Mouse (Mus musculus) cerebellum, adult 9-11 months (tissue): Measurements from ENCODE around the gene Gm47985.
"Not testable (repeated sequence)": the region's sequence is repeated elsewhere in the genome, so short reads cannot be mapped to it uniquely, and the experiment has no call there.

Source experiments
- DNase-seq: peaks from one replicate; pipeline ENCODE4 v3.0.0; 2022

The Gm47985 gene

GRCm38 (mm10) chr1:151177937-151178271 is 4.4 kb upstream of the Gm47985 start:
- no peak for DNase-seq

DNA sequence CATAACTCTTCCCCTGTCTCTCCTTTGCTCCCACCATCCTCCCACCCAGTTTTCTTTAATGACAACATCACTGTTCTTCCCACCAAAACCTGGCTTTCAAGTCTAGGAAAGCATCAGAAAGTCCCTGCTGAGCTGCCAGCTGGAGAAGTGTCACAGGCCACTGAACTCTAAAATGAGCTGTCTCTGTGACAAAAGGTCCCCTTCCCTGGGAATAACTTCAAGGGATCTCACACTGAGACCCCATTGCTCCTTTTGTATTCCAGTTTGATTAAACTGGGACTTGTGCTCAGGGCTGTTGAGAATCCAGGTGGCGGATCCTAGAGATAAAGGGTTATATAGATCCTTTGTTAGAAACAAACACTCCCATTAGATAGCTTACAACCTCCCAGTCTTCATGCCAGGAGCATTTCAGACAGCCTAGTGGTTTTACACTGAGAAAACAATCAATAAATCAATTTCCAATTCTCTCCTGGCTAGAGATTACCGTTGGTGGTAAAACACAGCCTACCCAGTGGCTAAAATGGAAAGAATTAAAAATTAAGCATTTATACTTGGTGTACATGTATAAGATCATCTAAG is 3.7 kb upstream of the Gm47985 start:
- DNase-seq, result no peak

GRCm38 (mm10) chr1:151180167-151180566 is 2.2 kb upstream of the Gm47985 start:
- DNase-seq, result no peak

DNA sequence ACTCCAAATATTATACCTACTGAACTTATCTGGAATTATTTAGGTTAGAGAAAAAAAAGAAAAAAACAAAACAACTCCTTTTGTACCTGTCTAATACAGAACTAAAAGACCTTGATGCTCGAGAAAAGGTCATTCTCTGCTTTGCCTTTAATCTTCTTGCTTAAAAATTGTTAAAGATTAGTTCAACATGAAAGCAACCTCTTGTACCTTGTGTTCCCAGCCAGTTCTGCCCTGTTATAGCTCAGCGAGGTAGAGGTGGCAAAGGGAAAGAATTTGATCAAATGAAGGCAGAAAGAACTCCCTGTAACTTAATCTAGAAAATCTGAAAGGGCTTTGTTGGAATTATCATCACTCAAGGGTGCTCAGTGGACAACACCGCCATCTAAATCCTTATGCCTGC is 3.8 kb downstream of the Gm47985 start:
- DNase-seq, result not testable (repeated sequence)

DNA sequence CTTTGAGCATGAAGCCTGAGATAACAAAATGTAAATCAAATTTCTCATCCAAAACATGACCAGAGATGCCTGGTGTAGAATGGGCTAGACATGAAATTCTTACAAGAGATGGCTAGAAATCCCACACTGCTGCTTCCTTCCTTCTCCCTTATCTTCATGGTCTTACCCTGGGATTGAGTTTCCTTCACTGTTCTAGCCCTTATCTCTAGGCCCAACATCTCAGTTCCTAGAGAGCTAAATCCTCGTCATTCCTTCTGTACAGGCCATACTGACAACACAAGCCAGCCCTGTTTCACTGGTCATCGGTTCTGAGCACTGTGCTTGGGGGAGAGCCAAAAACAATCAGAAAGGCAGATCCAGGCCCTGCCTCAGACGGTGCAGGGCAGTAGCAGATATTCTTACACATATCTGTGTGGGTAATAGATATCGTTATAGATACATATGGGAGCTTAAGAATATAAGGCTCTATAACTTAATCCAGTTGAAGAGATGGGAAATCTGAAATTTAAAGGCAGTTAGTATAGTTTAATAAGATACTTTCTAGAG is 4.6 kb downstream of the Gm47985 start:
- not testable (repeated sequence) for DNase-seq

- no peak for DNase-seq
Measured at GRCm38 (mm10) chr1:151188469-151188868, 6.1 kb downstream of the Gm47985 start.

- not testable (repeated sequence) for DNase-seq
Measured at GRCm38 (mm10) chr1:151192075-151192474, 9.7 kb downstream of the Gm47985 start, which contains the start of gene Gm8947. Gene Gm8947 (plus strand): TSS chr1:151192376.

GRCm38 (mm10) chr1:151192739-151193138 is 10.4 kb downstream of the Gm47985 start:
- DNase-seq, result not testable (repeated sequence)

DNA sequence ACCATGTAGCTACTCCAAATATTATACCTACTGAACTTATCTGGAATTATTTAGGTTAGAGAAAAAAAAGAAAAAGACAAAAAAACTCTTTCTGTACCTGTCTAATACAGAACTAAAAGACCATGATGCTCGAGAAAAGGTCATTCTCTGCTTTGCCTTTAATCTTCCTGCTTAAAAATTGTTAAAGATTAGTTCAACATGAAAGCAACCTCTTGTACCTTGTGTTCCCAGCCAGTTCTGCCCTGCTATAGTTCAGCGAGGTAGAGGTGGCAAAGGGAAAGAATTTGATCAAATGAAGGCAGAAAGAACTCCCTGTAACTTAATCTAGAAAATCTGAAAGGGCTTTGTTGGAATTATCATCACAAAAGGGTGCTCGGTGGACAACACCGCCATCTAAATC is 13.6 kb downstream of the Gm47985 start:
- DNase-seq, result not testable (repeated sequence)

DNA sequence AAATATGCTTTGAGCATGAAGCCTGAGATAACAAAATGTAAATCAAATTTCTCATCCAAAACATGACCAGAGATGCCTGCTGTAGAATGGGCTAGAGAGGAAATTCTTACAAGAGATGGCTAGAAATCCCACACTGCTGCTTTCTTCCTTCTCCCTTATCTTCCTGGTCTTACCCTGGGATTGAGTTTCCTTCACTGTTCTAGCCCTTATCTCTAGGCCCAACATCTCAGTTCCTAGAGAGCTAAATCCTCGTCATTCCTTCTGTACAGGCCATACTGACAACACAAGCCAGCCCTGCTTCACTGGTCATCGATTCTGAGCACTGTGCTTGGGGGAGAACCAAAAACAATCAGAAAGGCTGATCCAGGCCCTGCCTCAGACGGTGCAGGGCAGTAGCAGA is 14.4 kb downstream of the Gm47985 start:
- DNase-seq, result not testable (repeated sequence)

GRCm38 (mm10) chr1:151198120-151198519 is 15.8 kb downstream of the Gm47985 start, which contains the start of gene Gm47995:
Gene Gm47995 (plus strand): TSS chr1:151198448.
- not testable (repeated sequence) for DNase-seq

- not testable (repeated sequence) for DNase-seq
Measured at GRCm38 (mm10) chr1:151200620-151201019, 18.3 kb downstream of the Gm47985 start.

GRCm38 (mm10) chr1:151202771-151203170 is 20.4 kb downstream of the Gm47985 start:
- not testable (repeated sequence) for DNase-seq

DNA sequence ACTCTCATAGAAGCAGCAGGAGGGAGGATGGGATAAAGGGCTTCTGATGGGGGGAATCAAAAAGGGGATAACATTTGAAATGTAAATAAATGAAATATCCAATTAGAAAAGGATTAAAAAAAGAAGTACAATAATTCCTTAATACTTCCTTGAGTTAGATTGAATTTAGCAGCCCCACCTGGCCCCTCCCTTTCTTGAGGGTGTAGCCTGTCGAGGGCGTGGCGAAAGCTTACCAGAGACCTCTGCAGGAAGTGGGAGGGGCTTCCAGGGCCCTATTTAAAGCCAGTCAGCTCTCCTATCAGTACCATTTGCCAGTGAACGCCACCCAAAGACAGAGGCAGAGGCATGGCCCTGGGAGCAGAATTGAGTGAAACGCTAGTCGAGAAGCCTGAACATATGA is 21.5 kb downstream of the Gm47985 start, which contains the start of gene 3110040M04Rik:
Gene 3110040M04Rik (plus strand): TSS at position 304 of the 400 bp plus-strand sequence.
- DNase-seq, result not testable (repeated sequence)

DNA sequence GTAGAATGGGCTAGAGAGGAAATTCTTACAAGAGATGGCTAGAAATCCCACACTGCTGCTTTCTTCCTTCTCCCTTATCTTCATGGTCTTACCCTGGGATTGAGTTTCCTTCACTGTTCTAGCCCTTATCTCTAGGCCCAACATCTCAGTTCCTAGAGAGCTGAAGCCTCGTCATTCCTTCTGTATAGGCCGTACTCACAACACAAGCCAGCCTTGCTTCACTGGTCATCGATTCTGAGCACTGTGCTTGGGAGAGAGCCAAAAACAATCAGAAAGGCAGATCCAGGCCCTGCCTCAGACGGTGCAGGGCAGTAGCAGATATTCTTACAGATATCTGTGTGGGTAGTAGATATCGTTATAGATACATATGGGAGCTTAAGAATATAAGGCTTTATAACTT is 26.2 kb downstream of the Gm47985 start:
- not testable (repeated sequence) for DNase-seq

GRCm38 (mm10) chr1:151208944-151209343 is 26.6 kb downstream of the Gm47985 start:
- DNase-seq, result not testable (repeated sequence)

- not testable (repeated sequence) for DNase-seq
Measured at GRCm38 (mm10) chr1:151209824-151210355, 27.6 kb downstream of the Gm47985 start, which contains the start of gene Gm47996. Gene Gm47996 (plus strand): TSS chr1:151210131.

DNA sequence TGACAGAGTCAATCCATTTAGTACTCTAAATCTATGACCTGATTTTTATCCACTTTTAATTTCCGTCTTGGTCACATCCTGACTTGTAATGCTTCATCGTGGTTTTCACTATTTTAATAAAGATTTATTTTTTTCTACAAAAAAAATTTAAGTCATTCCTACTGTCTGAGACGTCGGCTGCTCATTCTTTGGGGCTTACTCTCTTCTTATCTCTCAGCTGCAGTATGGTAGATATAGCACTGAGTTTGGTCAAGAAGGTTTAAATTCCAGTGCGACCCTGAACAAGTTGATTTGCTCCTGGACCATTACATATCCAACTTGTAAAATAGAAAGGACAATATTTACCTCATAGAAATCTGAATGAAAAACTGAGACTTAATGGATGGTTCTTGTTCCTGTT is 29.3 kb downstream of the Gm47985 start:
- DNase-seq, result not testable (repeated sequence)

DNA sequence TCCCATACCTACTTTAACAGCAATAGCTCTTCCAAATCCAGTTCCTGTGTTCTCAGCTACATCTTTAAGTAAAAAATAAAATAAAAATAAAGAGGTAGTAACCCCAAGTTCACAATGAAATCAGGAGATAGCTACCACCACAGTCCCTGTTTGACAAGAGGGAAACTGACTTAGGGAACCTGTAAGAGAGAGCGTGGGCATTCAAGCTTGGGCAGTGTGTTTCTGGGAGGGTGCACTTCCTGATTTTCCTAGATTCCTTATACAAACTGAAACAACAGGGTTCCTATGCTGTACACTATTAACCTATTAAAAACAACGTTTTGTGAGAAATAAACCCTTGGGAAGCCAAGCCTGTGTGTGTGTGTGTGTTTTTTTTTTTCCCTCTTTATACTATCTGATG is 32.5 kb downstream of the Gm47985 start:
- DNase-seq, result no peak

DNA sequence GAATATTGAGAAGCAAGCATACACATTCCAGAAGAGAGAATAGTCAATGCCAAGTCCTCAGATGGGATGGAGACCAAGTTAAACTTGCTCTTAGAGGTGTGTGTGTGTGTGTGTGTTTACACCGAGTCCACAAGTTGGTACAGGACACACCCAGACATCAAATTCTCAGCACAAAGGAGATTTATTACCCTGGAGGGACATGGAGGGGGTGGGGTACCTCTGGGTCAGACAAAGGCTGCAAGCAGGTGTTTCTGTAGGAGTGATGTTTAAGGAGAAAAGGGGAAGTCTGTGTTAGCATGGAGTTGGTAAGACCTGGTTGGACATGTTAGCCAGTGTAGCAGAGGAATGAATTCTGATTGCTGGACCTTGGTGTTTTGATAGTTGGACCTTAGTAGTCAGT is 33.6 kb downstream of the Gm47985 start:
- DNase-seq, result no peak

DNA sequence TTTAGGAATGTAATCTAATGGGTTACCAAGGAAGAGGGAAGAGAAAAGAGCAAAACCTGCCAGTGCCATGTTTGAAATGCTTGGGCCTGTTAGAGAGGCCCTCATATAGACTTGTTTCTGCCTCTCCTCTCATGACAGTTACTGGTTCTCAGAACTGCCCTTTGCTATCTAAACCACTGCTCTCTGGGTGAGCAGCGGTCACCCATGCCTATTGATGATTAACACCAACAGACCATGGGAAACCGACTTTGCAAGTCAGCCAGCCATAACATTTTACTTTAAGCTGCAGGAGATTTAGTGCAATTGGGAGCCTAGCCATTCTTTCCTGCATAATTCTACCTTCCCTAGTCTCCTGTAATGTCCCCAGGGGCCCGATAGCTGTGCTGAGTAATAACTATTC is 34.1 kb downstream of the Gm47985 start:
- no peak for DNase-seq

DNA sequence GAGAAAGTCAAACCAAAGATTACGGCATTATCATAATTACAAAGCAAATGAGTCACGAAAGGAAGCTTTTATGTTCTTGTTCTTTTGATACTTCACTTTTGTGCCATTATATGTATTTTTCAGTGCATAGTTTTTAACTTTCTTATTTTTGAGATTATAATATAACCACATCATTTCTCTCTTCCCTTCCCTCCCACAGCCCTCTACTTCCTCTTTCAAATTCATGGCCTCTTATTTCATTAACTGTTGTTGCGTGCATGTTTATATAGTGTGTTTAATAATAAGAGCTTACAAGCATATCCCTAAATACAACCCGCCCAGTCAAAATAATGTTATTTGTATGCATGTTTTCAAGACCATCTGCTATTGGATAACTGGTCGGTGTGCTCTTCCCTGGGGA is 36.7 kb downstream of the Gm47985 start:
- DNase-seq, result no peak

GRCm38 (mm10) chr1:151220098-151220497 is 37.8 kb downstream of the Gm47985 start:
- no peak for DNase-seq

DNA sequence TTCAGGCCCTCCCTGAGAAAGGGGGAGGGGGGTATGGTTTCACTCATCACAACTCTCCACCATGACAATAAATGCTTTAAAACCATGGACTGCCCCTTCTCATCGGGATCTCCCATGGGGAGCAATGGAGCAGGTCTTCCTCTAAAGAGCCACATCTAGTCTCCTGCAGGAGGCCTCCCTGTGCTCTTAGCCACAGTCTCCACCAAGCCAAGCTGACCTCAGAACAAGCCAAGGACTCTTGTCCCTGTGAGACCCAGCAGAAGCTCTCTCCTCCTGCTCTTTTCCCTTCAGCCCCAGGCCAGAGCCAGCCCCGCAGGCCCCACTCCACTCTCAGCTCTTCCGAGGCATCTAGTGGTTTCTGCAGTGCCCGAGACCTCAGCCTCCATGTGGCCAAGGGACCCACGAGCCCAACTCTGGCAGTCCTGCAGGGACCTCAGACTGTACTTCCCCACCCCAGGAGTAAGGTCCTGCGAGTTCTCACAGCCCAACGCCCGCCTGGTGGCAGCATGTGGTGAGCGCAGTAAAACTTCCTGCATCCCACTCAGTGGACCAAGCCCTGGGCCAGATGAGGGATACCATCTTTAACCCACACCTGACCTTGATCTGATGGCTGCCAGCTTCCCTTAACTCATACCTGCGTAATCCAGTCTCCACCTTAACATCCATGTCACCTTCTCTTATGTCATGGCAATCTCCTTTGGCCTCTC is 40.4 kb downstream of the Gm47985 start:
- DNase-seq, result no peak
